Mouse (Mus musculus) natural killer cell, adult 2 months (primary cell): ENCODE data around the gene Rcc2.

Source experiments
- DNase-seq, 2 experiments: peaks; one replicate each; pipeline ENCODE4 v3.0.0; 2022; ENCODE audit warnings: low spot score in 2 of 2

Gene Rcc2

DNA sequence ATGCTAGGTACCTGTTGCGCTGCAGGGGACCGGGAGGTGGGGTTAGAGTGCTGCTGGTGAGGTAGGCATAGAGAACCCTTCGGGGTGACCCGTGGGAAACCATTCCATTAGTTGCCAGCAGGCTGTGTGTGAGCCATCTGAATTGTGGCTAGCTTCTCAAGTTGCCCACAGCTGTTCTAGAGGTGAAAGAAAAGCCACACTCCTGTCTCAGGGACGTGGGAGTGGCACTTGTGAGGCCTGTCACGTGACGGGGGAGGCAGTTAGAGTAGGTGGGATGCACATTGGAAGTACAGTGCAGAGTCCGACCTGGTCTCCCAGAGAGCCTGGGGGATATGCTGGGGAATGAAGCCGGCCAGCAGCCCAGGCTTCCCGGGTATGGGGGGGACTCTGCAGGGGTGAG lies 9.3 kb downstream of the Rcc2 start:
- DNase-seq = no peak

DNA sequence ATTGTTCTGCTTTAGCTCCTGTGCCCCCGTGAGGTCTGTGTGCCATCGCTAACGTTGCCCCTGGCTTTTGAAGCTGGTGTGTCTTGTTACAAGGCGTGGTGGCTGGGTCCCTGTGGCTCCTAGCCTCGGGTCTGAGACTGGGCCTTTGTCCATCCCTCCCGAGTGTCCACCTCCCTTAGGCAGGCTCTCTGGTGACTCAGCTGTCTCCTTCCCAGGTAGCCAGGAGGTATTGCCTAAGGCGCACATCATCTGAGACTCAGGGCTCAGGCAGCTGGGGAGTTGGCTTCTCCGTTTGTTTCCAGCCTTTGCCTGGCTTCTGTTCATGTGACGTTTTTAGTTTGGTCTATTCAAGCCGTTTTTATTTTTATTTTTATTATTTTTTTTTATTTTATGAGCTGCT lies 10.4 kb downstream of the Rcc2 start:
- DNase-seq = no peak

- DNase-seq = no peak
Measured at GRCm38 (mm10) chr4:140711360-140711759, 11.0 kb downstream of the Rcc2 start.

DNA sequence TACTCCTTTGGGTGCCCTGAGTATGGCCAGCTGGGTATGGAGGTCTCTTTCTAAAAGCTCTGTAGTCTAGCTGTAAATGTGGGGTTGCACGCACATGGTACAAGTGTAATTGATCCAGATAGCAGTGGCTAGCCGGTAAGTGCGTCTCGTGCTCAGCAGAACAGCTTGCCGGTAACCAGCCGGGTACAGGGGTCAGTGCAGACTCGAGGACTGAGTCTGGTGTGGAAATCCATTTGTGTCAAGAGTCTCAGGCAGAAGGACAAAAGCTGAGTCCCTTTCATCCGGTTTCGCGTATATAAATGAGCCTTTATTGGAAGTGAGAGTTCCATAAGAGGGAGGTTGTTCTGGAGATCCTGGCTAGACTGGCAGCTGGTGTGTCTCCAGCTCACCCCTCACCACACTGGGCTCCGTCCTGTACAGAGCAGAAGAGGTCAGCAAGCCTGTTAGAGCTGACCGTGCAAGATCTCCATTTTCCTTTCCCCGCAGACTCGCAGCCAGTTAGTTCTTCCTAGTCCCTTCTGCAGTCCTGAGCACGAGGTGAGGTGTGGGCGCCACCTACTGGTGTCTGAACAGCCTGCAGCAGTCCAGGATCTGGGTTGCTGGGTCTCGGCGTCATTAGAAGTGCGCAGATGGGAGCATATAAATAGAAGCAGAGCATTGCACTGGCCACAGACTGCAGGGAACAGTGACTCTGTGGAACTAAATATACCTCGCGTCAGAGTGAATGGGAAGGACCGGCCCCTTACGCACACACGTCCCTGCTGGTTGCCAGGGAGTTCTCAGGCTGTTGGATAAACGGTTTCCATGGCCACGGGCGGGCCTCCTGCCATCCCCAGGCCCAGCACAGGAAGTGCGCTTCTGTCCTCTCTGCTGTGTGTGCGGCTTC lies 13.4 kb downstream of the Rcc2 start:
- peak; percentile 65 to 83 for DNase-seq

- no peak for DNase-seq
Measured at GRCm38 (mm10) chr4:140714586-140714985, 14.2 kb downstream of the Rcc2 start.

- DNase-seq = no peak
Measured at GRCm38 (mm10) chr4:140716994-140717393, 16.7 kb downstream of the Rcc2 start.

DNA sequence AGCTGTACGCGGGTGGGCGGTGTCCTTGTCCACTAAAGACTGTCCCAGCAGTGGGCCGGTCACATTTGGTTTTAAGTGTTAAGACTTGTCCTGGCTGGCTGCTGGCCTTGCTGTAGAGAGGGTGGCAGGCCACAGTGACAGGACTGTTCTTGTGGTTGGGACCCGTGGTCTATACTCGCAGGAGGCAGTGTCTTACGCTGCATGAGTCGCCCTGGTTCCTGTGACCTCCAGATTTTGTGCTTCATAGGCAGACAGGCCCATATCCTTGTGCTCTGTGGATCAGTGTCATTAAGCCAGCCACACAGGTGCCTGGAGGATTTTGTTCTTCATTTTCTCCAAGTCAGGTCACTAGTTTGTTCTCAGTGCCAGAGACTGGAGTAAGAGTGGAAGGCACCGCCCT lies 18.1 kb downstream of the Rcc2 start:
- DNase-seq = no peak

DNA sequence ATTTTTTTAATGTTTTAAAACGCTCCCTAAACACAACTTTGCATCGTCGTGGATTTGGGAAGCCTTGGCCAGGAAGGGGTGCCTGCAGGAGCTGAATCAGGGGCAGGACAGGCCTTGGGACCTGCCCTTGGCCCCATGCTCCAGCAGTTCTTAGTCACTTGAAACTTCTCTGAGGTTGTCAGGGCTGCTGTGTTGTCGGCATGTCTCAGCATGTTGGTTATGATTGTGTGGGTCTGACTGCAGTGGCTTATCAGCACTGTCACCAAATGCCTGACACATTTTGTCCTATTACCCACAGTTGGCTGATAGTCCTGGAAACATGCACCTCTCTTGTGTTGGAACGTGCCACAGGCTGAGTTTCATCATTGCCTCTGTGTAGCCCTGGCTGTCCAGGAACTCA lies 19.8 kb downstream of the Rcc2 start:
- DNase-seq = no peak

GRCm38 (mm10) chr4:140721968-140722490 lies 21.7 kb downstream of the Rcc2 start:
- DNase-seq = no peak

- DNase-seq = no peak
Measured at GRCm38 (mm10) chr4:140722710-140723109, 22.4 kb downstream of the Rcc2 start.

DNA sequence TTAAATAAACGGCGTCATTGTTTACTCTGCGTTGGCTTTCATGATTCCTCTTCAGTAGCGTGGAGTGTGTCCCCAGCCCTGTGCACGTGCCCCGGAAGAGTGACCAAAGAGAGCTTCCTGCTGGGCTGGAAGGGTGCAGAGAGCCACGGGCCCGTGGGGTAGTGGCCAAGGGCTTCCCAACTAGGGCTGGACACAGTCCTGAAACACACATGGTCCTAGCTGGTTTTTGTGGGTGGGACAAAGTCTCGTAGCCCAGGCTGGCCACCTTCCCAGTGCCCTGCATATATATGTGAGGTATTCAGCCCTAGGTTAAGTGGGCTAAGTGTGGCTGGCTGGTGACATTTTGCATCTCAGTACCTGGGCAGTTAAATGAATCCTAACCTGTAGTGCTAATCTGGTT lies 22.9 kb downstream of the Rcc2 start:
- DNase-seq = no peak

DNA sequence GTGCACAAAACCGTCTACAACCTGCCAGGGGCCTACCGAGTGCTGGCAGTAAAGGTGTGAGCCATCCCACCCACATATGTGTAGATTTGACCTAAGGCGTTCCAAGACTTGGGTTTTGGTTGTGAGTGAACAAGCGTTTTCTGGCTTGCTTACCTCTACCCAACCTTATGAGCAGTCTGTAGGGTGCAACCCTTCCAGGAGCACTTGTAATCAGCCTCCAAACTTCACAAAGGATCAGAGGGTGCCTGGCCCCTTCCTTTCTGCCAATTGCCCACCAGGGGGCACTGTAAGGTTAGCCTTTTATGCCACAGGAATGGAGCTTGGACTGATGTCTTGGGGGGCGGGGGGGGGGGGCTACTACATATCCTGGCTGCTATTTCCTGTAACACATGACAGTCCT lies 23.5 kb downstream of the Rcc2 start:
- no peak for DNase-seq

- DNase-seq = no peak
Measured at GRCm38 (mm10) chr4:140724739-140725138, 24.4 kb downstream of the Rcc2 start.

- no peak for DNase-seq
Measured at GRCm38 (mm10) chr4:140726907-140727306, 26.6 kb downstream of the Rcc2 start.

GRCm38 (mm10) chr4:140731654-140732053 lies 31.3 kb downstream of the Rcc2 start:
- DNase-seq = no peak

DNA sequence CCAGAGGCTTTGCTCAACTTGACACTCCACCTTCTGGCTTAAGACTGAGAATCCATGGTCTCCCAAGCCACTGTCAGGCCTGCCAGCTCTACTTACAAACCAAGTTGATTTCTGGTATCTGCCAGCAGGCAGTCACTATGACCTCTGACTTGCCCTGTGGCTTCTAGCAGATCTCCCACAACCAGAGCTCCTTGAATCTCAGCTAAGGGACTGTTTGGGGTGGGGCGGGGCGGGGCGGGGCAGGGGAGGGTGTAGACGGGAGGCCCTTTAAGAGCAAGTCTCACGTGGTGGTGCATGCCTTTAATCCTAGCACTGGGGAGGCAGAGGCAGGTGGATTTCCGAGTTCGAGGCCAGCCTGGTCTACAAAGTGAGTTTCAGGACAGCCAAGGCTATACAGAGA lies 32.5 kb downstream of the Rcc2 start:
- DNase-seq = no peak

- peak in 1 of 2 experiments; percentile 53 for DNase-seq
Measured at GRCm38 (mm10) chr4:140740655-140741054, 40.3 kb downstream of the Rcc2 start.

DNA sequence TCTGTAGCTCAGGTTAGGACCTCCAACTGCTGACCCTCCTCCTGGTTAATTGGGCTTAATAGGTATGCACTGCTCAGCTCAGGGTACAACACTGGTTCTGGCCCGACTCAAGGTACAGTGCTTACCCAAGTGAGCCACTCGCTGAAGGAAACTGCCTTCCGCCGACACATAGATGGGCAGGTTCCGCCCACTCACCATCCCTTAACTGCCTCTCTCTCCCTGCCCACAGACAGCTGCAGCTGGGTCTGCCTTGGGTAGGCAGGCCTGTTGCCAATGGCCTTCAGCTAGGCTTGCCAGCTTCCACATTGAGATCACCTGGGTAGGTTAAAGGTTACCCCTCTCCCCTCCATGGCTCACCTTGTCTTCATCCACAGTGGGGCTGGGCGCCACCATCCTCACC lies 41.1 kb downstream of the Rcc2 start:
- no peak for DNase-seq

DNA sequence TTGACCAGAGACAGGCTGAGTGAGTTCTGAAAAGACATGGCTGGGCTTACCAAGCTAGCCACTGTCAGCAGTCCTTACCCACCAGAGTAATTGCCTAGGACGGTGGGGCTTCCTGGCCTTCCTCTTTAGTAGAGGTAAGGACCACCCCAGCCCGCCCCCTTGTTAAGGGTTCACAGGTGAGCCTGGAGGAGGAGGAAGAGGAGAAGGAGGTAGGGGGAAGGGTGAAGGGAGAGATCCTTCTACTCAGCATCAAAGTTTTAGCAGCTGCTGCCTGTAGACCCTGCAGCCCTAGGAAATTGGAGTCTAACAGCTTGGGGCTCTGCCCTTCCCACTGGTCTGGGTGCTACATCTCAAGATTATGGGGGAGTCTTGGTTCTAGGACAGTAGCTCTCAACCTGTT lies 42.2 kb downstream of the Rcc2 start, which contains the start of gene Padi6:
TSS of gene Padi6 (minus strand) at position 101 of the 400 bp plus-strand sequence.
- DNase-seq = no peak

DNA sequence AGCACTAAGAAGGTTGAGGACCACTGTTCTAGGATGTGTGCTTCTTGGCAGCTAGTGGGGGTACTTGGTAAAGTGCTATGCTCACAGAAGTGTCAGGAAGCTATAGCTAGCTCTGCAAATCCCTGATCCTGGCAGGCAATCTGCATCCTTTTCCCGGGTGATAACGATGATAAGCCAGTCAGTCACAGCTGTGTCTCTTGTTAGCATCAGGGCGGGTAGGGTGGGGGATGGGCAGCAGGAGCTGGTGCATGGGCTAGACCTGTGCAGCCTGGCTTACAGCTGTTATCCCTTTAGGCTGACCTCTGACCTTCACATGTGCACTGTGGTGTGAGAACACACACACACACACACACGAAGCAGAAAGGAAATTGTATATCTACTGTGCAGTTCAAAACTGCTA lies 42.7 kb downstream of the Rcc2 start:
- DNase-seq = no peak

- peak in 1 of 2 experiments; percentile 50 for DNase-seq
Measured at GRCm38 (mm10) chr4:140744654-140745053, 44.3 kb downstream of the Rcc2 start.

- DNase-seq = no peak
Measured at GRCm38 (mm10) chr4:140747978-140748377, 47.6 kb downstream of the Rcc2 start.

DNA sequence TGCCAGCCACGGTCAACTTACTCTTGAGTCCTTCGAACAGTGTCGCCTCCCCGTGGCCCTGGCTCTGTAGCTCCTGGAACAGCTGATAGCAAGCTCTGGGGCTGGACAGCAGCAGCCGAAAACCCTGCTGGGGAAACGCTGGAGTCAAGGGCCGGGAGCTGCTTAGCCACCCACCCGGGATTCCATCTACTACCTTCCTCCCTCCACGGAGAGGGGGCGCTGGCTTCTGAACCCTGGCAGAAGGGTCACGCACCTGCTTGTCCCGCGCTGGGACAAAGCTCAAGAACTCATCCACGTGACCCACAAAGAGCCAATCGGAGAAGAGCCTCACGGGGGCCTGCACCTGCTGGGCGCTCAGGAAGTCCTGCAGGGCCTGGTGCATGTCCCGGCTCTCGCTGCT lies 50.0 kb downstream of the Rcc2 start:
- peak; percentile 46 to 61 for DNase-seq
